Mouse (Mus musculus): ENCODE data around the gene Sdk1. TPM values are rescaled to one million over a fixed set of nuclear protein-coding genes. Genes with fewer than 3 reads are reported as not detected.
A peak's percentile ranks its signal among the peaks of the same experiment; 100 is the strongest.

Gene Sdk1
- polyA plus RNA-seq, 1 experiment from 2014 or later: 1.1 TPM

DNA sequence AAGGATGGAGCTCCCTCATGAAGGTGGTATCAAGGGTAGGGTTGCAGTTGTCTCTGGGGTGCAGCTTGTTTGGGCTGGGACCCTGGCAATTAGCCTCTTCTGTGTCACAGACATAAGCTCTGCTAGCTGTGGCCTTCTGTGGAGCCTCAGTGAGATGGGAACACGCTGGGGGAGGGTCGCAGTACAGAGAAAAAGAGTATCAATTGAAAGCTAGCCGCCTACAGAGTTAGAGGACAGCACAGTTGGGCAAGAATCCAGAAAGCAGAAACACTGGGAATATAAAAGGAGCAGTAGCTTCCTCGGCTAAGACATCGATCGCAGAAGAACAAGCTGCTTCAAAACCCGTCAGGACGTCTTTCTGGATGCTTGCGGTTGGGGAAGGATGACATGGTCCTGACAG is 795.2 kb downstream of the Sdk1 start:
- DNase-seq (ENCODE audit: low spot score) (peak; percentile 10), ATAC-seq (no peak)
- Histone ChIP-seq H3K4me3 (ENCODE audit: low read depth, low read length) (no peak overlapping the region), H3K9me3 (replicated peaks; ENCODE audit: control insufficient read depth, low read length) (no peaks in the 10 kb centered on the region), H3K4me2 (ENCODE audit: low read length) (no peak overlapping the region), H3K27ac (ENCODE audit: low read depth, low read length) (no peak overlapping the region), H3K9ac (ENCODE audit: low read length) (no peak overlapping the region), H3K36me3 (ENCODE audit: control insufficient read depth, insufficient read depth, low read length) (no peaks in the 10 kb centered on the region), H3K4me1 (ENCODE audit: control insufficient read depth, insufficient read depth, low read length) (no peaks in the 10 kb centered on the region), H3K27me3 (replicated peaks; ENCODE audit: control insufficient read depth, insufficient read depth, low read length) (no peaks in the 10 kb centered on the region)
- WGBS: 86% methylated on average over 9 of the region's 9 CpGs

DNA sequence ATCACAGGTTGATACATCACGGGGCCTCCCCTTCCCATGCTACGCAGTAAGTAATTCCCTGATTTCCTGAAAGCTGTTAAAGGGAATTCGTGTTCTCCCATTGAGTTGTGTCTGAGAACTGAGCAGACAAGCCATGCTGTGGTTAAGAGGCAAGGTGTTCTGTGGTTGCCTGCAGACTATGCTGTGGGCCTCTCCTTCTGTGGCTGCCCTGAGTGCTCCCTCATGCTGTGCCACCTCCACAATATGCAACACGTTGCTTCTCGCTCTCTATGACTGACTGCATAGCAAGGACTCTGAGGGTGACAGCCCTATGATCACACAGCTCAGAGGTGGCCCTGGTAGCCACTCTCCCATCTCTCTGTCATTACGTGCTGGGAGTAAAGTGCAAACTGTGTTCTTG is 797.9 kb downstream of the Sdk1 start:
- DNase-seq (ENCODE audit: low spot score) (no peak), ATAC-seq (no peak)
- H3K4me2 ChIP-seq (ENCODE audit: low read length): no peak overlapping the region
- no peaks in the 10 kb centered on the region for H3K4me1 ChIP-seq (ENCODE audit: control insufficient read depth, insufficient read depth, low read length)
- no peaks in the 10 kb centered on the region for H3K27me3 ChIP-seq (replicated peaks; ENCODE audit: control insufficient read depth, insufficient read depth, low read length)
- no peak overlapping the region for H3K4me3 ChIP-seq (ENCODE audit: low read depth, low read length)
- H3K9me3 ChIP-seq (replicated peaks; ENCODE audit: control insufficient read depth, low read length): no peaks in the 10 kb centered on the region
- WGBS: 93% methylated on average over 6 of the region's 6 CpGs
- H3K27ac ChIP-seq (ENCODE audit: low read depth, low read length): no peak overlapping the region
- H3K9ac ChIP-seq (ENCODE audit: low read length): no peak overlapping the region
- H3K36me3 ChIP-seq (ENCODE audit: control insufficient read depth, insufficient read depth, low read length): no peaks in the 10 kb centered on the region

DNA sequence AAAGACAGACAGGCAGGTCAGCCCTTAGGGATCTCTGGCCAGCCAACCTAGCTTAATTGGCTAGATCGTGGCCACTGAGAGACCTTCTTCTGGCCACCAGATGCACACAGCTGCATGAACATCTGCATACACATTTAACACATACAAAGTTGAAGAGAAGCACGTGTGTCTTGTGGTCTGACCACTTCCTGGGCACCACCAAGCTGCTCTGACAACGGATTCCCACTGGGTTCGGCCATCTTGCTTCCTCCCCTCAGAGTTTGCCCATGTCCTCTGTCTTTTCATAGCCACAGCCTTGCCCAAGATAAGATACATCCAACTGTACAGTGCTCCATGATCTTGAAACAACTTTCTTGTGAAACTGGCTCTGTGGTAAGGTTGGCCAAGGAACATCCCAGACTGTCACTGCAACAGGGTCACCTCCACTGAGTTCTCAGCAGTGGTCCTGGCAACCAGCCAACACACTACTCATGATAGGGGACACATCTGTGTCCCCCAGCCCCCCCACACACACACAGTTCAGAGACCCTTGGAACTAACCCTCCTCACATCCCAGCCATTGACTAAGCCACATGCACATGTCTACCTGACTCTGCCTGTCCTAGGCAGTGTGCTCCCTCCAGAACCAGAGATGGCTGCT is 798.7 kb downstream of the Sdk1 start:
- WGBS: 79% methylated on average over 4 of the region's 4 CpGs
- H3K27me3 ChIP-seq (replicated peaks; ENCODE audit: control insufficient read depth, insufficient read depth, low read length): no peaks in the 10 kb centered on the region
- no peak for ATAC-seq

DNA sequence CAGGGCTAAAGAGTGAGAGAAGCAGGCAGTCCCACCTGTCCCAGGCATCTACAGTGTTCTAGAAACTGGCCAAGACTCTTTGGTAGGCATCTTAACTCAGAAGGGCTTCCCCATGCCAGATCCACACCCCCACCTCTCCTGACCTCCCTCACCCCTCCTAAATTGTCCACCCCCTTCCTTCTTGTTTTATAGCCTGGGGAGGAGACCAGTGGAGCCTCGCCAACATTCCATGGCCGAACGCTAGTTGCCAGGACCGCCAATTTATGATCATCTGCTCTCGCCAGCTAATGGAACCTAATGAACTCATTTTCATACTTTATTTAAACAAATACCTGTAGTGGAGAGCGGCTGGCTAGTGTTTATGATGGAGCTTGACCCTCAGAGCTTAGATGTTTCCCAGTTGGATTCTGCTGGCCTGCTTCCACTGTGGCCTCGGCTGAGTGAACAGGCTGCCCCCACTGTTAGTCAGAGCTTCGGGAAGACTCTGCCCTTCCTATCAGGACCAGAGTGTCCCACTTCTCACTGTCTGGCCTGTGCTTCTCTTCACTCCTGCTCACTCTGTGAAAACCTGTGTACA is 800.0 kb downstream of the Sdk1 start:
- H3K9me3 ChIP-seq (replicated peaks; ENCODE audit: control insufficient read depth, low read length): no peaks in the 10 kb centered on the region
- no peak overlapping the region for H3K9ac ChIP-seq (ENCODE audit: low read length)
- ATAC-seq (no peak), DNase-seq (ENCODE audit: low spot score) (no peak)
- no peaks in the 10 kb centered on the region for H3K27me3 ChIP-seq (replicated peaks; ENCODE audit: control insufficient read depth, insufficient read depth, low read length)
- no peak overlapping the region for H3K27ac ChIP-seq (ENCODE audit: low read depth, low read length)
- no peaks in the 10 kb centered on the region for H3K36me3 ChIP-seq (ENCODE audit: control insufficient read depth, insufficient read depth, low read length)
- H3K4me3 ChIP-seq (ENCODE audit: low read depth, low read length): no peak overlapping the region
- no peaks in the 10 kb centered on the region for H3K4me1 ChIP-seq (ENCODE audit: control insufficient read depth, insufficient read depth, low read length)
- 70% methylated on average over 8 of the region's 8 CpGs for WGBS
- no peak overlapping the region for H3K4me2 ChIP-seq (ENCODE audit: low read length)

More for the DNA sequence above, 798.7 kb downstream of the Sdk1 start:
- no peaks in the 10 kb centered on the region for H3K36me3 ChIP-seq (ENCODE audit: control insufficient read depth, insufficient read depth, low read length)
- no peaks in the 10 kb centered on the region for H3K4me1 ChIP-seq (ENCODE audit: control insufficient read depth, insufficient read depth, low read length)
- DNase-seq (ENCODE audit: low spot score): no peak
- no peak overlapping the region for H3K27ac ChIP-seq (ENCODE audit: low read depth, low read length)
- H3K4me3 ChIP-seq (ENCODE audit: low read depth, low read length): no peak overlapping the region
- no peak overlapping the region for H3K4me2 ChIP-seq (ENCODE audit: low read length)
- no peak overlapping the region for H3K9ac ChIP-seq (ENCODE audit: low read length)
- no peaks in the 10 kb centered on the region for H3K9me3 ChIP-seq (replicated peaks; ENCODE audit: control insufficient read depth, low read length)

DNA sequence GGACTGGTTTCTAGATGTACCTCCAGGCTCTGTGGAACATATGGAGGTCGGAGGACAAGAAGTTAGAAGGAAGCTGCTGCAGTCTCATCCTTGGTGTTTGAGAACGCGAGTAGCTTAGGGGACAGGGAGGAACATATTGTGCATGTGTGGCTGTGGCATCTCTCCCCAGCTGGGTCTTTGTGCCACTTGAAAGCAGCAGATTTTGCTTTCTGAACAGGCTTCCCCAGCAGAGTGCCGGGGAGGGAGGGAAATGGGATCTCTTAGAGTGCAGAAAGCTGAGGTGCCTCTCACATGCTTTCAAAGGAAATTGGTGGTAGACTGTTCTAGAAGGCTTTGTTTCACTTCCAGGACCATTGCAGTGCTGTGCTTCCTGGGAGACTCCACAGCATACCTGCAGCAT is 820.5 kb downstream of the Sdk1 start:
- H3K9ac ChIP-seq (ENCODE audit: low read length): no peak overlapping the region
- H3K4me1 ChIP-seq (ENCODE audit: control insufficient read depth, insufficient read depth, low read length): no peaks in the 10 kb centered on the region
- 77% methylated on average over 4 of the region's 4 CpGs for WGBS
- no peak overlapping the region for H3K27ac ChIP-seq (ENCODE audit: low read depth, low read length)
- H3K36me3 ChIP-seq (ENCODE audit: control insufficient read depth, insufficient read depth, low read length): no peaks in the 10 kb centered on the region
- no peaks in the 10 kb centered on the region for H3K27me3 ChIP-seq (replicated peaks; ENCODE audit: control insufficient read depth, insufficient read depth, low read length)
- H3K4me2 ChIP-seq (ENCODE audit: low read length): no peak overlapping the region
- H3K4me3 ChIP-seq (ENCODE audit: low read depth, low read length): no peak overlapping the region
- no peaks in the 10 kb centered on the region for H3K9me3 ChIP-seq (replicated peaks; ENCODE audit: control insufficient read depth, low read length)
- DNase-seq (ENCODE audit: low spot score): peak; percentile 36
- ATAC-seq: no peak

DNA sequence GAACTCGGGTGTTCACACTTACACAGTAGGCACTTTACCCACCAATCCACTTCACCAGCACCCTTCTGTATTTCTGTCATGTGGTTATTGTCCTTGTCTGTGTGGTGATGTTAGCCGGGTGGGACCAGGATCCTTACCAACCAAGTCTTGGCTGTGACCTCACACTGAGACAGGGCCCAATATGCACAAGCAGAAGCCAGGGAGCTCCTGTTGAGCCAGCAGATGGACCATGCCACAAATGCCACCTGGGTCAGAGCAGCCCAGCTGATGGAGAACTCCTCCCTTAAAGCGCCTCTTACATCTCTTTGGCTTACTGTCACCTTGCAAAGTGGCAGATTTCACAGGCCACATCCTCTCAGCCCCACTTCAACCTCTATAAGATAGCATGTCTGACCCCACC is 830.0 kb downstream of the Sdk1 start:
- H3K4me2 ChIP-seq (ENCODE audit: low read length): no peak overlapping the region
- H3K9me3 ChIP-seq (replicated peaks; ENCODE audit: control insufficient read depth, low read length): 0 out of 2 replicates have a peak, but pooled peaks cover 2% of the 10 kb centered on the region
- WGBS: 93% methylated on average over 3 of the region's 3 CpGs
- no peak for ATAC-seq
- no peaks in the 10 kb centered on the region for H3K36me3 ChIP-seq (ENCODE audit: control insufficient read depth, insufficient read depth, low read length)
- no peak overlapping the region for H3K27ac ChIP-seq (ENCODE audit: low read depth, low read length)
- H3K27me3 ChIP-seq (replicated peaks; ENCODE audit: control insufficient read depth, insufficient read depth, low read length): no peaks in the 10 kb centered on the region
- H3K9ac ChIP-seq (ENCODE audit: low read length): no peak overlapping the region
- peaks cover 8% of the 10 kb centered on the region; the same call in 1 of the 2 replicates for H3K4me1 ChIP-seq (ENCODE audit: control insufficient read depth, insufficient read depth, low read length)
- H3K4me3 ChIP-seq (ENCODE audit: low read depth, low read length): no peak overlapping the region
- DNase-seq (ENCODE audit: low spot score): no peak

DNA sequence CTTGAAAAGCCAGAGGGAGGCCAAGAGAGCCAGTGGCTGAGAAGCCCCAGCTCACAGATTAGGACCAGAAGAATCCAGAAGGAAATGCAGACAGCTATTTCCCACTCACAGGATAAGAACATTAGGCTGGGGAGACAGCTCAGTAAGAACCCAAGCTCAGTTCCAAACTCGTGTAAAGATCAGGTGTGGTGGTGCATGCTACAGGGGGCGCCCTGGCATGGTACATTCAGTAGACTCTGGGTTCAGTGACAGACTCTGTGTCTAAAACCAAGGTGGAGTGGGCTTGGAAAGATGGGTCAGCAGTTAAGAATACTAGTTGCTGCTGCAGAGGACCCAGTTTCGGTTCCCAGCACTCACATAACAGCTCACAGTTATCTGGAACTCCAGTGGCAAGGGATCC is 832.6 kb downstream of the Sdk1 start:
- Histone ChIP-seq H3K27ac (ENCODE audit: low read depth, low read length) (no peak overlapping the region), H3K36me3 (ENCODE audit: control insufficient read depth, insufficient read depth, low read length) (no peaks in the 10 kb centered on the region)
- 93% methylated on average over 3 of the region's 3 CpGs for WGBS

DNA sequence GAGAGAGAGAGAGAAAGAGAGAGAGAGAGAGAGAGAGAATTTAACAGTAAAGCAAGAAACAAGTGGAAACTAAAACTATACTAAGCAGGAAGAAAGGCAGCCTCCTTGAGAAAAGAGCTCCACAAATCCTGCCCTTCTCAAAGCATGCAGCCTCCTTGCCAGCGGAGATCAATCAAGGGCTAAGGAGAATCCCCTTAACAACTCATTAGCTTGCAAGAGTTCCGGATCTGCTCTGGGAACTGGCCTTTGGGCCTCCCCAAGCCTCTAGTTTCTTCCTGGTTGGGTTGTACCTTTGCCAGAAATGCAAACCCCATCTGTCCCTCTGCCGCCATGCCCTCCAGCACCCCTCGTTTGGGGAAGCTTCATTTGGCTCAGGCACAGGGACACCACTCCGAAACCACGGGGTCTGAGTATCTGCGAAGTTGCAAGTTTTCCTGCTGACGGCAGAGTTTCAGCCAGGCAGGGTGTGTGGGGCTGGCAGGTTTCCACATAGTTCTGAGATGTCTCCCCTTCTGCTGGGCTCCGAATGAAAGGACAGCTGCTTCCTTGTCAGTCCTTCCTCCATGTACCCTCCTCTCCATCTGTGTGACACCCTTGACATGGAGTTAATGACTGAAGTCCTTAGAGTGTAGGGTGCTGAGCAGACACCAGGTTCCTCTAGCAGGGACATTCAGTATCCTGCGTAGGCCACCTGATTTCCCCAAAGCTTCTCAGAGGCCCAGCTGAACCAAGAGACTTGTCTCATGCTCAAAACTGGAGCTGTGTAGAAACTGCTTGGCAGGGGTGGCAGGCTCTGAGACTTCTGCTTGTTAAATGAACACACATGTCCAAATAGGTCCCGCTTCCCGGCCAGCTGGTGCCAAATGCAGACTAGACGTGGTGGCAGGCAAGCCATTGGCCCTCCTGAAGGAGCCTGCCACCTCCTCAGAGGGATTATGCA is 833.5 kb downstream of the Sdk1 start:
- DNase-seq (ENCODE audit: low spot score) (peak; percentile 81), ATAC-seq (peak; percentile 85)
- Histone ChIP-seq H3K9ac (ENCODE audit: low read length) (no peak overlapping the region), H3K9me3 (replicated peaks; ENCODE audit: control insufficient read depth, low read length) (no peaks in the 10 kb centered on the region), H3K4me3 (ENCODE audit: low read depth, low read length) (no peak overlapping the region), H3K4me2 (ENCODE audit: low read length) (no peak overlapping the region), H3K27ac (ENCODE audit: low read depth, low read length) (peak overlapping the region; percentile 74), H3K36me3 (ENCODE audit: control insufficient read depth, insufficient read depth, low read length) (no peaks in the 10 kb centered on the region), H3K27me3 (replicated peaks; ENCODE audit: control insufficient read depth, insufficient read depth, low read length) (no peaks in the 10 kb centered on the region), H3K4me1 (ENCODE audit: control insufficient read depth, insufficient read depth, low read length) (peaks cover 8% of the 10 kb centered on the region; the same call in 1 of the 2 replicates)
- 33% methylated on average over 13 of the region's 13 CpGs for WGBS

More for the DNA sequence above, 832.6 kb downstream of the Sdk1 start:
- Histone ChIP-seq H3K4me1 (ENCODE audit: control insufficient read depth, insufficient read depth, low read length) (peaks cover 8% of the 10 kb centered on the region; the same call in 1 of the 2 replicates), H3K9ac (ENCODE audit: low read length) (no peak overlapping the region), H3K4me2 (ENCODE audit: low read length) (no peak overlapping the region), H3K27me3 (replicated peaks; ENCODE audit: control insufficient read depth, insufficient read depth, low read length) (no peaks in the 10 kb centered on the region), H3K4me3 (ENCODE audit: low read depth, low read length) (no peak overlapping the region), H3K9me3 (replicated peaks; ENCODE audit: control insufficient read depth, low read length) (0 out of 2 replicates have a peak, but pooled peaks cover 2% of the 10 kb centered on the region)
- no peak for DNase-seq (ENCODE audit: low spot score)
- no peak for ATAC-seq
